ENCODE assay signal across 8 mouse cellular contexts in the genomic region with DNA sequence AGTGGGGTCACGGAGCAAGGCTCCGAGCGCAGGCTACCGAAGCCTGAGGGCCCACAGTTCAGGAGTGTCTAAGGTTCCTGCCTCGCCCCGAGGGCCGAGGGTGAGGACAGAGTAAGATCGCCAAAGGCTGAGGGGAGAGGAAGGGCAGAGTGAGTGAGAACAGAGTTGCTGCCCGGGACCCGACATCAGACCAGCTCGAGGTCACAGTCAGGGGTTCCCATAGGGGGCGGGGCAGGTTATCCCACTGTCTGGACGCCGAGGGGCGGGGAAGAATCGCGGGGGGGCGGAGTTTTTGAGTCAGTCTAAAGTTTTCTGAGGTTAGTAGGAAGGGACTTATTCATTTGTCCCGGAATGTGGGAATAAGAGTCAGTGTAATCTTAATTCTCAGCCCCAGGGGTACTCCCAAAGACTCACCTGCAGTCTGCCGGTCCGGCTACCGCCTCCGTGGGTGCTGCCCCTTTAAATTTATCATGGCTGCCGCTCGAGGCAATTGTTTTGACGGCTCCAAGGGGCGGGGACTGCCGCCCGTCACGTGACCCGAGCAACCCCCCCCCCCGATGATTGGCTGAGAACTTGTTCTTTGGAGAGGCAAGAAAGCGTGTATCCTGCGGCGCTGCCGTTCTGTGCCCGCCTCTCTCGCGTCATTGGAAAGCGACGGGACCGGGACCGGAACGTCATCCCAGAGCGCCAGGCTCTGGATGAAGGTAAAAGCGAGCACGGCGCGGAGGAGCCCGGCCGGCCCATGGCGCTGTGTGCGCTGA. TPM values are rescaled to one million over a fixed set of nuclear protein-coding genes. Genes with fewer than 3 reads are reported as not detected.
DNase-seq lines count a peak whose midpoint lies in the region; ATAC-seq and TF ChIP-seq lines count a peak whose summit lies in the region.

Gene Klc4, minus strand, starts transcription at position 462 of the 761 bp plus-strand sequence.
Gene Mrpl2, plus strand, starts transcription at position 669 of the 761 bp plus-strand sequence.

- H3K4me1 ChIP-seq in heart, embryonic 12.5 days (replicated peaks), result peaks cover 29% of the 10 kb centered on the region
- H3K4me1 ChIP-seq in kidney, postnatal 0 days (replicated peaks; ENCODE audit: insufficient read depth, low read length), result peaks cover 11% of the 10 kb centered on the region; the same call in 1 of the 2 replicates
- H3K4me1 ChIP-seq in liver, embryonic 11.5 days (replicated peaks; ENCODE audit: control insufficient read depth, insufficient read depth, low read length), result peaks cover 22% of the 10 kb centered on the region
- H3K4me1 ChIP-seq in stomach, embryonic 14.5 days (ENCODE audit: control insufficient read depth, insufficient read depth, low read length), result peaks cover 26% of the 10 kb centered on the region

- WGBS in heart, embryonic 12.5 days, result under 1% methylated on average over 53 of the region's 53 CpGs
- WGBS in kidney, postnatal 0 days, result 0% methylated on average over 53 of the region's 53 CpGs
- WGBS in liver, embryonic 11.5 days, result 1% methylated on average over 53 of the region's 53 CpGs
- WGBS in stomach, embryonic 14.5 days, result 0% methylated on average over 53 of the region's 53 CpGs

- H3K27ac ChIP-seq in heart, embryonic 12.5 days (ENCODE audit: poor library complexity, severe bottlenecking), result peak within 1 kb of the TSS; percentile 81
- peak within 1 kb of the TSS; percentile 86 for H3K27ac ChIP-seq in kidney, postnatal 0 days
- H3K27ac ChIP-seq in liver, embryonic 11.5 days (ENCODE audit: low read depth, low read length), result peak within 1 kb of the TSS; percentile 59
- peak within 1 kb of the TSS; percentile 84 for H3K27ac ChIP-seq in stomach, embryonic 14.5 days (ENCODE audit: low read length)

- peak within 1 kb of the TSS; percentile 91 for H3K4me2 ChIP-seq in heart, embryonic 12.5 days
- H3K4me2 ChIP-seq in kidney, postnatal 0 days (ENCODE audit: low read length), result peak within 1 kb of the TSS; percentile 94
- H3K4me2 ChIP-seq in liver, embryonic 11.5 days, result peak within 1 kb of the TSS; percentile 86
- peak within 1 kb of the TSS; percentile 94 for H3K4me2 ChIP-seq in stomach, embryonic 14.5 days (replicated peaks; ENCODE audit: low read depth, low read length)

- peak within 1 kb of the TSS; percentile 89 for H3K4me3 ChIP-seq in heart, embryonic 12.5 days
- peak within 1 kb of the TSS; percentile 76 for H3K4me3 ChIP-seq in kidney, postnatal 0 days (replicated peaks; ENCODE audit: low read depth, low read length)
- H3K4me3 ChIP-seq in liver, embryonic 11.5 days (ENCODE audit: low read depth, low read length), result peak within 1 kb of the TSS; percentile 72
- H3K4me3 ChIP-seq in stomach, embryonic 14.5 days (ENCODE audit: low read depth, low read length), result peak within 1 kb of the TSS; percentile 74

- H3K27me3 ChIP-seq in heart, embryonic 12.5 days (replicated peaks), result no peaks in the 10 kb centered on the region
- H3K27me3 ChIP-seq in kidney, postnatal 0 days (ENCODE audit: insufficient read depth, low read length), result no peaks in the 10 kb centered on the region
- no peaks in the 10 kb centered on the region for H3K27me3 ChIP-seq in liver, embryonic 11.5 days (replicated peaks; ENCODE audit: control insufficient read depth, insufficient read depth, low read length)
- no peaks in the 10 kb centered on the region for H3K27me3 ChIP-seq in stomach, embryonic 14.5 days (ENCODE audit: control insufficient read depth, insufficient read depth, low read length)

- DNase-seq in CD4-positive helper T cell, adult 2 months (ENCODE audit: low read depth, low spot score), result peak; percentile 100
- peak; percentile 97 for DNase-seq in brain, embryonic 18.5 days (ENCODE audit: low read depth, low spot score)
- DNase-seq in kidney, postnatal 0 days (ENCODE audit: low spot score), result peak; percentile 98
- peak; percentile 100 for DNase-seq in liver, embryonic 11.5 days (ENCODE audit: low spot score)
- peak; percentile 99 for DNase-seq in naive thymus-derived CD4-positive, alpha-beta T cell, adult 2 months (ENCODE audit: low read depth)

- peak; percentile 83 for ATAC-seq in erythroid progenitor cell, adult 5-6 weeks (replicated peaks; ENCODE audit: low FRiP score, poor library complexity, severe bottlenecking)
- peak; percentile 86 for ATAC-seq in heart, embryonic 12.5 days (ENCODE audit: insufficient number of reproducible peaks, low FRiP score)
- ATAC-seq in kidney, postnatal 0 days (replicated peaks; ENCODE audit: low FRiP score, low read depth), result peak; percentile 73
- peak; percentile 75 for ATAC-seq in liver, embryonic 11.5 days (replicated peaks; ENCODE audit: low FRiP score)
- ATAC-seq in stomach, embryonic 14.5 days (ENCODE audit: insufficient number of reproducible peaks, insufficient read depth, low FRiP score, low read depth), result peak; percentile 68

- no peaks in the 10 kb centered on the region for H3K9me3 ChIP-seq in heart, embryonic 12.5 days (replicated peaks)
- no peaks in the 10 kb centered on the region for H3K9me3 ChIP-seq in kidney, postnatal 0 days (replicated peaks; ENCODE audit: low read length)
- no peaks in the 10 kb centered on the region for H3K9me3 ChIP-seq in liver, embryonic 11.5 days (ENCODE audit: control insufficient read depth, low read length)
- H3K9me3 ChIP-seq in stomach, embryonic 14.5 days (ENCODE audit: control insufficient read depth, low read depth, low read length), result no peaks in the 10 kb centered on the region

- H3K36me3 ChIP-seq in heart, embryonic 12.5 days, result peaks cover 34% of the 10 kb centered on the region
- H3K36me3 ChIP-seq in kidney, postnatal 0 days (ENCODE audit: insufficient read depth, low read length), result peaks cover 18% of the 10 kb centered on the region
- H3K36me3 ChIP-seq in liver, embryonic 11.5 days (ENCODE audit: control insufficient read depth, insufficient read depth, low read length), result no peaks in the 10 kb centered on the region; the same call in 1 of the 2 replicates
- peaks cover 18% of the 10 kb centered on the region for H3K36me3 ChIP-seq in stomach, embryonic 14.5 days (ENCODE audit: control insufficient read depth, insufficient read depth, low read length)

- TF ChIP-seq CTCF in kidney, postnatal 0 days (IDR thresholded peaks at IDR 0.05; ENCODE audit: low read depth), result no peak

- peak within 1 kb of the TSS; percentile 89 for H3K9ac ChIP-seq in heart, embryonic 12.5 days
- peak within 1 kb of the TSS; percentile 79 for H3K9ac ChIP-seq in kidney, postnatal 0 days (ENCODE audit: low read depth, low read length)
- H3K9ac ChIP-seq in liver, embryonic 11.5 days (ENCODE audit: low read depth, low read length), result peak within 1 kb of the TSS; percentile 84
- peak within 1 kb of the TSS; percentile 60 for H3K9ac ChIP-seq in stomach, embryonic 14.5 days (replicated peaks; ENCODE audit: low read depth, low read length)

RNA-seq across cellular contexts. Expression of gene Klc4, which starts in this region (rescaled TPM):
- total RNA-seq in erythroid progenitor cell, adult 5-6 weeks (2015; ENCODE audit: low replicate concordance), result 1.3 and 2.9 TPM in 2 replicates
- total RNA-seq in erythroid progenitor cell, adult 5-6 weeks (2017; ENCODE audit: low replicate concordance), result 4.5 and 5.5 TPM in 2 replicates
- polyA plus RNA-seq in heart, embryonic 12.5 days (2016; fragmentation: Nextera tagmentation; extraction: Ambion mirVana), result 19.9 and 21.1 TPM in 2 replicates
- 47.6 and 50.4 TPM in 2 replicates for polyA plus RNA-seq in kidney, postnatal 0 days (2015; fragmentation: Nextera tagmentation; extraction: Ambion mirVana)
- polyA plus RNA-seq in liver, embryonic 11.5 days (2014; fragmentation: Nextera tagmentation; extraction: Ambion mirVana), result 10.8 and 12.3 TPM in 2 replicates
- polyA plus RNA-seq in stomach, embryonic 14.5 days (2014; fragmentation: Nextera tagmentation; extraction: Ambion mirVana), result 31.0 and 32.3 TPM in 2 replicates

RNA-seq across cellular contexts. Expression of gene Mrpl2, which starts in this region (rescaled TPM):
- 5.8 and 10.9 TPM in 2 replicates for total RNA-seq in erythroid progenitor cell, adult 5-6 weeks (2015; ENCODE audit: low replicate concordance)
- 12.5 and 13.3 TPM in 2 replicates for total RNA-seq in erythroid progenitor cell, adult 5-6 weeks (2017; ENCODE audit: low replicate concordance)
- 90.9 and 99.0 TPM in 2 replicates for polyA plus RNA-seq in heart, embryonic 12.5 days (2016; fragmentation: Nextera tagmentation; extraction: Ambion mirVana)
- polyA plus RNA-seq in kidney, postnatal 0 days (2015; fragmentation: Nextera tagmentation; extraction: Ambion mirVana), result 144 and 157 TPM in 2 replicates
- polyA plus RNA-seq in liver, embryonic 11.5 days (2014; fragmentation: Nextera tagmentation; extraction: Ambion mirVana), result 151 and 165 TPM in 2 replicates
- polyA plus RNA-seq in stomach, embryonic 14.5 days (2014; fragmentation: Nextera tagmentation; extraction: Ambion mirVana), result 99.2 and 104 TPM in 2 replicates

Comparison
In these comparisons a context has a peak if more than half of its experiments do, and no peak if none do; other contexts are left out.
1. Peak in every context shown above with its lines: DNase-seq, ATAC-seq, H3K4me3 ChIP-seq and H3K27ac ChIP-seq.